Mouse (Mus musculus) embryo, embryonic 11.5 days (tissue): ENCODE results near the gene Lgals12.

ENCODE experiments used
- DNase-seq: peaks from one replicate; pipeline ENCODE4 v3.0.0-alpha.2; 2012; ENCODE audit warnings: low read depth, low spot score

The Lgals12 gene

GRCm38 (mm10) chr19:7583599-7583998 is 23.4 kb downstream of the Lgals12 start:
- no peak for DNase-seq

- no peak for DNase-seq
Measured at GRCm38 (mm10) chr19:7583101-7583500, 23.9 kb downstream of the Lgals12 start.

GRCm38 (mm10) chr19:7581042-7581441 is 26.0 kb downstream of the Lgals12 start:
- no peak for DNase-seq

GRCm38 (mm10) chr19:7577710-7578109 is 29.3 kb downstream of the Lgals12 start:
- DNase-seq = no peak

GRCm38 (mm10) chr19:7576180-7576579 is 30.8 kb downstream of the Lgals12 start:
- no peak for DNase-seq

DNA sequence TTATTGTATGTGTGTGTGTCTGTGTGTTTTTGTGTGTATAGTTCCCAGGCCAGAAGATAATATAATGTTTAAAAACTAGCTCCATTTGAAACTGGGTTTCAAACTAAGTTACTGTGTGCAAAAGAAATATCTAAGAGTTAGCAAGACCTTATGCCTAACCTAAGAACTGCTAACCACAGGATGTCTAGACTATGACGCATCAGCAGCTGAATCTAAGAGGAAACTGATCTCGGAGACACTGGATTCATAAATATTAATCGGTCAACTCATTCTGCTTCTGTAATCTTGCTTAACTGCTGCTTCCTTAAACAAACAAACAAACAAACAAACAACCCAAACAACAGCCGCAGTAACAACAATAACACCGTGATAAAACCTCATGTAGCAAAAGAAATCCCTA is 37.3 kb downstream of the Lgals12 start:
- no peak for DNase-seq

DNA sequence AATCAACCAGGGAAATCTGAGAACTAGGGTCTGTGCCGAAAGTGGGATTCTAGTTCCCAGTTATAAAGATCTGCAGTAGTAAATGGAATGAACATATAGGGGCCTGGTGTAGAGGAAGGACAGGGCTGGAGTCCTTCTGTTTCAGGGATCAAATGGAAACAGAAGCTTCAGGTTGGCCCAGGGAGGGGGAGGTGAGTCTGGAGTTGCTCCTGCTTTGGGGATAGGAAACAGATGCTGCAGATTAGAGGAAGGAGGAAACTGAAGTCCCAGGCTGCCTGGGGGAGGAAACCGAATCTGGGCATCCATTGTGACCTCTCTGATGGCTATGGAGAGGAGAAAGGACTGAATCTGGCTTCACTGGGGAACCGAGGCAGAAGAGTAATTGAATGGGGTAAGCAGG is 38.6 kb downstream of the Lgals12 start:
- no peak for DNase-seq

GRCm38 (mm10) chr19:7566826-7567225 is 40.2 kb downstream of the Lgals12 start:
- DNase-seq = no peak

DNA sequence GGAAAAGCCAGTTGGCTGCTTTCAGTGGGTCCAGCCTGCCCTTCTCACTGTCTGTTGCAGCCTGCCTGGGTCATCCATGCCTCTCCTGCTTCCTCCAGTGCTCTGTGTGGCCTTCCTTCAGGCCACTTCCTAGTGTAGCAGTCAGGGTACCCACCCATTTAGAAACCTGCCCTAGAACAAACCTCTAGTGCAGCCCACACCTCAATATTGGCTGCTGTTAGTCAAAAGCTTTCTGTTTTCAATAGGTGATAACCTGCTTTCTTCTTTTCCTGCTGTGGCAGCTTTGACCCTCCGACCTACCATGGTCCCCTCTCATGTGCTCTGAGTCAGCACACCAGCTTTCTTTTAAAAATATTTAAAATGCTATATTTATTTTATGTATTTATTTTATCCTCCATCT is 42.5 kb downstream of the Lgals12 start:
- no peak for DNase-seq

DNA sequence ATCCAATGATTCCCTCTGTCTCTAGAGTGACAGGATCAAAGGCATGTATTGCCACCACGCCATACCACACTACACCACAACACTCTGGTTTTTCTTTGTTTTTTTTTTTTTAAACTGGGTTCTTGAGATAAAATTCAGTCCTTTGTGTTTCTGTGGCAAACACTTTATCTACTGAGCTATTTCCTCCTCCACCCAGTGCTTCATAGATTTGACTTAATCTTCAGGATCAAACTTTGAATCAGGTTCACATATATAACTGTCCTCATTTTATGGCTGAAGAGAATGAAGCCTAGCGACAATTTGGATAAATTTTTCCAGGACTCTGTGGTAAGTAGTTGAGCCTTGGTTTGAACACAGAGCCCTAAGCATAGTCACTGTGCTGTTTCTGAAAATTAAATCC is 43.3 kb downstream of the Lgals12 start:
- DNase-seq = no peak

DNA sequence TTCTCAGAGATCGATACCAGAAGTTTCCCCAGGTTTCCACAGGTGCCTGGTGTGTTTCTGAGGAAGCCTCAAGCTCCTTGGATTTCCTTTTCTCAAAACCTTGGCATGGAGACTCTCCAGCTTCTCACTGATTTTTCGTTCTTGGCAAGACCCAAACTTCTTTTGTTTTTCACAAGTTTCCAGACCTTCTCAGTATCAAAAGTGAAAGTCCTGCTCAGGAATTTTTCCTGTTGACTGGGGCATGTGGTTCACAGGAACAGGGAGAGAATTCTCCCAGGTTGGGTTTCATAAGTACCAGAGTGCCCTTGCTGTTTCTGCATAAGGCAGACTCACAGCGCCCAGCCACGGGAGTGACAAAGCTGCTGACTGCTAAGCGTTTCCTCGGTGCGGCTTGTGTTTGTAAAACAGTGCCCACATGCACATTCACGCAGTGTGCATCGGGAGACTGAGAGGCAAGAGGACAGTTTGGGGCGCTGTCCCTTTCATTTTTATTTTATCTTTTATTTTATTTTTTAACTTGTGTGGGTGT is 44.3 kb downstream of the Lgals12 start:
- DNase-seq = no peak

DNA sequence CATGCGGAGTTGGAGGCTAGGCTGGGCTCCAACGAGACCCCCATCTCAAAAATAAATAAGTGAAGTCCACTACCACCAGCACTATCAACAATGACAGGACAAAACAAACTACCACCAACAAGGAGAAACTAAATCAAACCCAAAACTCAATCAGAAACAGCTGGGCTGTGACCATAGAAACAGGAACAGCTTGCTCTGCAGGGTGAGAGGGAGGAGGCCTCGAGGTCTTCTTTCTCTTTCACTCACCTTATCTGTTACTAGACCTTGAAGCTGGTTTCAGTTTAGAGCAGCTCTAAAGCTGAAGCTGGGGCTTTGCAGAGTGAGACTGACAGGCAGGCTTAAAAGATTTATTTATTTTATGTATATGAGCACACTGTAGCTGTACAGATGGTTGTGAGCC is 45.5 kb downstream of the Lgals12 start:
- DNase-seq = no peak

GRCm38 (mm10) chr19:7559986-7560385 is 47.0 kb downstream of the Lgals12 start:
- no peak for DNase-seq

- no peak for DNase-seq
Measured at GRCm38 (mm10) chr19:7558675-7559074, 48.3 kb downstream of the Lgals12 start.

DNA sequence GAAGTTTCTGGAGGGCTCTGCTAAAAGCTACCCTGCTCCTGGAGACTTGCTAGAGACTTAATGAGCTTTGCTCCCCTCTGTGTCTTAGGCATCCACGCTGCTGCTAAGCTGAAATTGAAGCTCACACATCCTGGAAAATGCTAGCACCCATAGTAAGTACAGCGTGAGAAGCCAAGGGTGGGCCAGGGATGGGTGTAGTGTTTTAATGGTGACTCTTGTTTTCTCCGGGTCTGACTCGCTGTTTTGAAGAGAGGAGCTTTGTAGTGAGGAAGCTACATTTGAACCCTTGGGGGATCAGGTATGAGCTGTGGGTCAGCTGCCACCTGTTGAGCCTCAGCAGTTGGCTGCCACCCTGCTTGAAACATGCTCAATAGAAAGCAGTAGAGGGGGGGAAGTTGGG is 49.1 kb downstream of the Lgals12 start:
- no peak for DNase-seq

- no peak for DNase-seq
Measured at GRCm38 (mm10) chr19:7557328-7557822, 49.6 kb downstream of the Lgals12 start, which contains the start of gene Pla2g16. Gene Pla2g16, plus strand, starts transcription at chr19:7557459.

DNA sequence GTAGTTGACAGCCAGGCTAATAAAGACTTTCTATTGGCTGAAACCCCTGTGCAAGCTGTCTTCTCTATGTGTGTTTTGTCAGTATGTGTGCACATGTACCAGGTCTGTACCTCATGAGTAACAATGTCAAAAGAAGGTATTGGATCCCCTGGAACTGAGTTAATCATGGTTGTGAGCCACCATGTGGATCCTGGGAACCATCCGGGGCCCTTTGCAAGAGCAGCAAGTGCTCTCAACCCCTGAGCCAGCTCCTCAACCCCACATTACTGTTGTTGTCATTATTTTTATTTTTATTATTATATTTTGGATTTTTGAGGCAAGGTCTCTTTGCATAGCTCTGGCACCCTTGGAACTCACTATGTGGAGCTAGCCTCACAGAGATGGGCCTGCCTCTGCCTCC is 50.4 kb downstream of the Lgals12 start:
- no peak for DNase-seq

GRCm38 (mm10) chr19:7554881-7555280 is 52.1 kb downstream of the Lgals12 start:
- DNase-seq = no peak

DNA sequence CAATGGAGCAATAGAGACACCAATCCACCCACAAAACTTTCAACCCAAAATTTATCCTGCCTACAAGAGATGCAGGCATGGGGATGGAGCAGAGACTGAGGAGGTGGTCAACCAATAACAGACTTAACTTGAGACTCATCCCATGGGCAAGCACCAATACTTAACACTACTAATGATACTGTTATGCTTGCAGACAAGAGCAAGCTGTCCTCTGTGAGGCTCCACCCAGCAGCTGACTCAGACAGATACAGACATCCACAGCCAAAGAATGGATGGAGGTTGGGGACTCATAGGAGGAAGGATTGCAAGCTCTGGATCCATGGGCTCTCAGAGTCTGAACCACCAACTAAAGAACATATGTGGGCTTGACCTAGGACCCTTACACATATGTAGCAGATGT is 53.6 kb downstream of the Lgals12 start:
- no peak for DNase-seq

GRCm38 (mm10) chr19:7552301-7552673 is 54.7 kb downstream of the Lgals12 start:
- DNase-seq = no peak

DNA sequence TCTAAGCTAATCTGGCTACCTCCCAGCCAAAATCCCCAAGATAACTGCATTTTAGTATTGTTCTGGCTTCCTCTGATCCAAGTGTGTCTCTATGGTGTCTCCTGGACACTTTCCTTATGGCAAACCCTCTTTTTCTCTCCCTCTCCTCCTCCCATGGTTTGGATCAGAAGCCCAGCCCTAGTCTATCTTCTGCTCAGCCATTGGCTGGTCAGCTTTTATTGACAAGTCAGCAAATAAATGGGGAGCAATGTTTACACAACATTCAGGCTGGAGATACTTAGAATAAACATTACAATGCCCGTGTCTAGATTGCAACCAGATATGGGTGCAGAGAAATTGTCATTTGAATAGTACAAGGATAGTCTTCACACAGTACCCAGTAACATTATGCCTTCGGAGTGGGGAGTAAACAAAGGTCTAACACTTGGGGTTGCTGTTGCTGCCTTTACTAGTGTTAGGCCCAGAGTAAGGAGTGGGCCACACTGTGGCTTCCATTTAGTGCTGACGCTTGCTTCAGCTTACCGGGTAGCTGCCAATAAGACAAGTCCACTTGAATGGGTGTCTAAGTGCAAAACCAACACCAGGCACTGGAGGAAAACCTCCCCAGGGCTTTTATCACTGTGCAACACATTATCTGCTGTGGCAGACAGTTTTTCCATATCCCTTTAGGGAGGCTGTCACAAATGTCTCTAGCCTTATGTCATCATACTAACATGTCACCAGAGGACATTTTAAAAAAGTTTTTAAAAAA is 55.3 kb downstream of the Lgals12 start:
- no peak for DNase-seq

GRCm38 (mm10) chr19:7548924-7549323 is 58.1 kb downstream of the Lgals12 start:
- no peak for DNase-seq
